Mouse (Mus musculus) E14TG2a.4 (cell line): ENCODE results near the gene Tmem19.
A peak's percentile ranks its signal among the peaks of the same experiment; 100 is the strongest.

ENCODE experiments used
- H3K27me3 ChIP-seq: 2 replicates; pipeline ENCODE4 v1.6.1; 2014; ENCODE audit warnings: low read length, control low read depth; ENCODE audit not compliant: insufficient read depth
- H3K36me3 ChIP-seq: 2 replicates; pipeline ENCODE4 v1.6.1; 2014; ENCODE audit warnings: low read length, control low read depth; ENCODE audit not compliant: insufficient read depth
- H3K4me1 ChIP-seq: replicated peaks from 2 replicates; pipeline ENCODE4 v1.6.1; 2014; ENCODE audit warnings: low read depth, low read length, control low read depth
- H3K4me3 ChIP-seq: replicated peaks from 2 replicates; pipeline ENCODE4 v1.5.1; 2014; ENCODE audit warnings: mild to moderate bottlenecking, low read length
- H3K9me3 ChIP-seq: 2 replicates; pipeline ENCODE4 v1.6.1; 2014; ENCODE audit warnings: low read length, control low read depth
- CTCF ChIP-seq: conservative IDR thresholded peaks from 2 replicates; pipeline ENCODE4 v1.5.1; 2014; ENCODE audit warnings: low read length
- NANOG ChIP-seq: IDR thresholded peaks from 2 replicates; pipeline ENCODE4 v1.6.1; 2014; ENCODE audit warnings: borderline replicate concordance, low read length, mixed read lengths
- POU5F1 ChIP-seq: IDR thresholded peaks from 2 replicates; pipeline ENCODE4 v1.6.1; 2014; ENCODE audit warnings: low read length, borderline replicate concordance

The Tmem19 gene

GRCm38 (mm10) chr10:115383644-115384220, 21.4 kb upstream of the Tmem19 start:
- Histone ChIP-seq H3K4me3 (peak overlapping the region; percentile 95), H3K9me3 (no peaks in the 10 kb centered on the region), H3K27me3 (no peaks in the 10 kb centered on the region), H3K36me3 (peaks cover 20% of the 10 kb centered on the region), H3K4me1 (peaks cover 59% of the 10 kb centered on the region)
- no peak for TF ChIP-seq POU5F1
- no peak for TF ChIP-seq NANOG
- TF ChIP-seq CTCF, result no peak

- no peak for TF ChIP-seq CTCF
- TF ChIP-seq NANOG, result peak; percentile 75
- no peak for TF ChIP-seq POU5F1
- Histone ChIP-seq H3K36me3 (peaks cover 13% of the 10 kb centered on the region), H3K4me3 (peak overlapping the region; percentile 95), H3K27me3 (no peaks in the 10 kb centered on the region), H3K9me3 (no peaks in the 10 kb centered on the region), H3K4me1 (peaks cover 57% of the 10 kb centered on the region)
These were observed 20.7 kb upstream of the Tmem19 start for GRCm38 (mm10) chr10:115382846-115383643.

- Histone ChIP-seq H3K9me3 (no peaks in the 10 kb centered on the region), H3K4me1 (peaks cover 47% of the 10 kb centered on the region), H3K4me3 (no peak overlapping the region), H3K27me3 (no peaks in the 10 kb centered on the region), H3K36me3 (peaks cover under 1% of the 10 kb centered on the region; the same call in 1 of the 2 replicates)
- TF ChIP-seq NANOG (no peak), POU5F1 (no peak), CTCF (no peak)
These were observed 19.3 kb upstream of the Tmem19 start for GRCm38 (mm10) chr10:115381506-115382084.

GRCm38 (mm10) chr10:115363151-115363550, 850 bp upstream of the Tmem19 start:
- TF ChIP-seq NANOG (no peak), POU5F1 (no peak), CTCF (no peak)
- H3K36me3 ChIP-seq, result no peaks in the 10 kb centered on the region
- peak overlapping the region; percentile 84 for H3K4me3 ChIP-seq
- no peaks in the 10 kb centered on the region for H3K9me3 ChIP-seq
- H3K4me1 ChIP-seq, result peaks cover 66% of the 10 kb centered on the region
- no peaks in the 10 kb centered on the region for H3K27me3 ChIP-seq

- no peaks in the 10 kb centered on the region for H3K36me3 ChIP-seq
- TF ChIP-seq NANOG (no peak), CTCF (no peak), POU5F1 (no peak)
- H3K4me3 ChIP-seq, result peak overlapping the region; percentile 84
- no peaks in the 10 kb centered on the region for H3K27me3 ChIP-seq
- H3K9me3 ChIP-seq, result no peaks in the 10 kb centered on the region
- H3K4me1 ChIP-seq, result peaks cover 70% of the 10 kb centered on the region
These were observed 293 bp upstream of the Tmem19 start for GRCm38 (mm10) chr10:115362623-115362964.

GRCm38 (mm10) chr10:115359066-115359465, 3.2 kb downstream of the Tmem19 start:
- Histone ChIP-seq H3K27me3 (no peaks in the 10 kb centered on the region), H3K36me3 (peaks cover 22% of the 10 kb centered on the region), H3K4me1 (peaks cover 85% of the 10 kb centered on the region), H3K4me3 (peak overlapping the region; percentile 62), H3K9me3 (no peaks in the 10 kb centered on the region)
- TF ChIP-seq POU5F1 (no peak), CTCF (no peak), NANOG (peak; percentile 32; the same call in 1 of the 2 replicates)

- H3K4me1 ChIP-seq, result peaks cover 79% of the 10 kb centered on the region
- H3K9me3 ChIP-seq, result no peaks in the 10 kb centered on the region
- H3K4me3 ChIP-seq, result peak overlapping the region; percentile 62
- no peaks in the 10 kb centered on the region for H3K27me3 ChIP-seq
- TF ChIP-seq NANOG (no peak), CTCF (no peak), POU5F1 (no peak)
- peaks cover 22% of the 10 kb centered on the region for H3K36me3 ChIP-seq
These were observed 3.9 kb downstream of the Tmem19 start for GRCm38 (mm10) chr10:115358216-115358919.

GRCm38 (mm10) chr10:115356106-115356505, 6.2 kb downstream of the Tmem19 start:
- no peaks in the 10 kb centered on the region for H3K27me3 ChIP-seq
- H3K36me3 ChIP-seq, result peaks cover 22% of the 10 kb centered on the region
- H3K4me1 ChIP-seq, result peaks cover 81% of the 10 kb centered on the region
- TF ChIP-seq CTCF, result no peak
- TF ChIP-seq NANOG, result no peak
- TF ChIP-seq POU5F1, result no peak
- H3K9me3 ChIP-seq, result no peaks in the 10 kb centered on the region
- no peak overlapping the region for H3K4me3 ChIP-seq
